Mouse (Mus musculus) small intestine, adult 2 months (tissue): ENCODE measurements around the gene Spocd1.

Experiments used
- CTCF ChIP-seq: fragments of 200-500 bp; IDR thresholded peaks from 2 replicates; pipeline ENCODE4 v1.5.1; 2012; ENCODE audit warnings: low read depth, mild to moderate bottlenecking, control low read depth, inconsistent platforms, low read length, moderate library complexity, mixed read lengths; ENCODE audit not compliant: insufficient replicate concordance, insufficient read length; ENCODE audit errors: extremely low read depth
- POLR2A ChIP-seq: fragments of 200-500 bp; IDR thresholded peaks from 2 replicates; pipeline ENCODE4 v1.6.1; 2012; ENCODE audit warnings: low read depth, mild to moderate bottlenecking, control low read depth, inconsistent platforms, low read length, moderate library complexity

DNA sequence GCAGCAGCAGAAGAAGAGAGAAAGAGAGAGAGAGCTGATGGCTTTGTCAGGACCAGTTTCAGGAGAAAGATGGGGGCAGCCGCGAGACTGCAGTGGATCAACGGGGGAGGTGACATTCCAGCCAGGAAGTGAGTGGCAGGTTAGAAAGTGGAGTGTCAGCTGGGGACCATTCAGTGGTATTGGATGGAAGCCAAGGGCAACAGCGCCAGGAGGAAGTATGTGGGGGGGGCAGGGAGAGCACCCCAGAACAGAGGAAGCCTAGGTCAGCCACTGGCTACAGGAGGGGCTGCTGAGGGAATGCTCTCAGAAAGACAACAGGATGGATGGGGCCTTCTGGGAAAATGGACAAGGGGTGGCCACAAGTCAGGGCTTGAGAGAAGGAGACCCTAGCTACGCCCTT is 72.7 kb downstream of the Spocd1 start:
- TF ChIP-seq POLR2A (no peak), CTCF (no peak)
